Mouse (Mus musculus) heart, embryonic 16.5 days (tissue): Measurements from ENCODE around the gene Sec61b. TPM values are rescaled to one million over a fixed set of nuclear protein-coding genes. Genes with fewer than 3 reads are reported as not detected.

ENCODE experiments used
- ATAC-seq: fragments of 200-750 bp; cut with Nextera tagmentation; replicated peaks from 2 replicates; pipeline ENCODE4 v1.8.0; 2017; ENCODE audit warnings: moderate number of reproducible peaks; ENCODE audit not compliant: insufficient read depth, low FRiP score; ENCODE audit errors: extremely low read depth
- H3K27ac ChIP-seq: fragments of 300-500 bp; sonication (generic); 2 replicates; pipeline ENCODE4 v1.5.1; 2014; ENCODE audit warnings: mild to moderate bottlenecking, low read length, control low read depth, moderate library complexity
- H3K27me3 ChIP-seq: fragments of 300-500 bp; sonication (generic); 2 replicates; pipeline ENCODE4 v1.6.1; 2014; ENCODE audit warnings: low read length, mixed read lengths; ENCODE audit not compliant: control insufficient read depth, insufficient read depth
- H3K36me3 ChIP-seq: fragments of 300-500 bp; sonication (generic); 2 replicates; pipeline ENCODE4 v1.6.1; 2014; ENCODE audit not compliant: control insufficient read depth, insufficient read depth
- H3K4me1 ChIP-seq: fragments of 300-500 bp; sonication (generic); 2 replicates; pipeline ENCODE4 v1.6.1; 2014; ENCODE audit warnings: low read length, mixed read lengths; ENCODE audit not compliant: control insufficient read depth, insufficient read depth
- H3K4me2 ChIP-seq: fragments of 300-500 bp; sonication (generic); 2 replicates; pipeline ENCODE4 v1.6.1; 2014; ENCODE audit warnings: low read depth, mild to moderate bottlenecking, control low read depth, low read length
- H3K4me3 ChIP-seq: fragments of 300-500 bp; sonication (generic); 2 replicates; pipeline ENCODE4 v1.5.1; 2014; ENCODE audit warnings: mild to moderate bottlenecking, control low read depth, low read length
- H3K9ac ChIP-seq: fragments of 300-500 bp; sonication (generic); 2 replicates; pipeline ENCODE4 v1.6.1; 2014; ENCODE audit warnings: low read length, control low read depth
- H3K9me3 ChIP-seq: fragments of 300-500 bp; sonication (generic); replicated peaks from 2 replicates; pipeline ENCODE4 v1.6.1; 2016; ENCODE audit warnings: low read length; ENCODE audit not compliant: control insufficient read depth
- WGBS: fragments of 180-500 bp; shearing (Covaris S2); extraction: QIAGEN DNeasy Blood & Tissue Kit; methylation state at CpG from one replicate; pipeline ENCODE4 v1.1.7; 2014; 5-methylcytosine and 5-hydroxymethylcytosine counted together
- polyA plus RNA-seq: library from polyadenylated mRNA; unstranded; fragments of >200 nt; fragmentation: Nextera tagmentation; extraction: Ambion mirVana; gene quantifications from 2 replicates; pipeline ENCODE4 v1.2.1, GENCODE M21; 2015

Gene Sec61b
- polyA plus RNA-seq, 1 experiment from 2014 or later = 146 TPM

DNA sequence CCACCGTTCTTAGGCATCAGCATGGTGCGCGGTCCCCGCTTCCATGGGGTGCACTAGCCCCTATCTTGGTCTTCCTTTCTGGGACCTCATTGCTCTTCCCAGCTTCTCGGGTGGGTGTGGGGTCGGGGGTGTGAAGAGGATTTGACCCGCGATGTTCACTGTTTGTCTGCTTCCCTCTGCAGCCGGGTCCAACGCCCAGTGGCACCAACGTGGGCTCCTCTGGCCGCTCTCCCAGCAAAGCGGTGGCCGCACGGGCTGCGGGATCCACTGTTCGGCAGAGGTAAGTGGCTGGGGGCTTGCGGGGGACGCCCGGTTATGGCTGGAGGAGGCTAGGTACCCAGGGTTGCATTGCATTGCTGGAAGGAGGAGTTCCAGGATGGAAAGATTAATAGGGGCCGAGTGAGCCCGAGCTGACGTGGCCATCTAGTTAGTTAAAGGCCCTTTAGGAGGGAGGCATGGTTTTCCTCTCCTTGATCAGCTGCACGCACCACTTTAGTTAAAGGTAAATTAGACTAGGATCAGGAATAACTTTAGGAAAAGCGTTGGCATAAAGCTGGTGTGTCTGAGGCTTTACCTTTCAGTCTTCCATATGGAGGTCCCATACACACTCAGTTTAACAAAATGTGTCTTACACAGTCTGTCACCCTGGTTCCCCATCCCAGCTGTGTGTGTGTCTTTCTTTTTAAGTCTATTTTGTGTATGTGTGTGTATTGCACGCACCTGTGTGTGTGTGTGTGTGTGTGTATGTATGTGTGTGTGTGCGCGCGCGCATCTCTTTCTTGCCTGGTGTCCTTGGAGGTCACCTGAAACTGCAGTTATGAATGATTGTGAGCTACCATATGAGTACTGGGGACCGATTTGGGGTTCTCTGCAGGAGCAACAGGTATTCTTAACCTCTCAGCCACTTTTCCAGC, 529 bp downstream of the Sec61b start:
- Histone ChIP-seq H3K9me3 (no peaks in the 10 kb centered on the region), H3K27me3 (no peaks in the 10 kb centered on the region), H3K27ac (peak overlapping the region; percentile 98), H3K4me1 (peaks cover 19% of the 10 kb centered on the region), H3K9ac (peak overlapping the region; percentile 93), H3K4me3 (peak overlapping the region; percentile 94), H3K36me3 (peaks cover 48% of the 10 kb centered on the region), H3K4me2 (peak overlapping the region; percentile 87)
- peak; percentile 19; the same call in 1 of the 2 replicates for ATAC-seq
- 12% methylated on average over 31 of the region's 31 CpGs for WGBS

DNA sequence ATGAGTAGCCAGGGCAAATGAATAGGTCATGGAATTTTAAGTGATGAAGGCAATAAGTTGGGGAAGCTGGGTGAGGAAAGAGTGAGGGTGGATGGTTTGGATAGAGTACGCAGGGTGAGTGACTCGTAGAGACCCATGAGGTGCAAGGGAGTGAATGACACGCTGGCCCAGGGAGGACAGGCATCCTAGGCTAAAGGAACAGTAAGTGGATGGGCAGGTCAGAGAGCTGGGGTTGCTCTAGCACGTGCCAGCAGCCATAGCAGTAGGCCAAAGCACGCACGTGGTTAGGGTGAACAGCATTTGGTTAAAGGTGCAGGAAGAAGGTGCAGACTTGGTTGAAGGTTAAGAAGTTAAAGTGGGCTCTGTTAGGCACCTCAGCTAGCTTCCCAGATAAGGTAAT, 3.1 kb downstream of the Sec61b start:
- Histone ChIP-seq H3K27me3 (no peaks in the 10 kb centered on the region), H3K36me3 (peaks cover 43% of the 10 kb centered on the region), H3K9ac (no peak overlapping the region), H3K4me2 (no peak overlapping the region), H3K27ac (no peak overlapping the region), H3K4me1 (peaks cover 18% of the 10 kb centered on the region), H3K9me3 (no peaks in the 10 kb centered on the region), H3K4me3 (no peak overlapping the region)
- no peak for ATAC-seq
- WGBS = 93% methylated on average over 6 of the region's 6 CpGs

DNA sequence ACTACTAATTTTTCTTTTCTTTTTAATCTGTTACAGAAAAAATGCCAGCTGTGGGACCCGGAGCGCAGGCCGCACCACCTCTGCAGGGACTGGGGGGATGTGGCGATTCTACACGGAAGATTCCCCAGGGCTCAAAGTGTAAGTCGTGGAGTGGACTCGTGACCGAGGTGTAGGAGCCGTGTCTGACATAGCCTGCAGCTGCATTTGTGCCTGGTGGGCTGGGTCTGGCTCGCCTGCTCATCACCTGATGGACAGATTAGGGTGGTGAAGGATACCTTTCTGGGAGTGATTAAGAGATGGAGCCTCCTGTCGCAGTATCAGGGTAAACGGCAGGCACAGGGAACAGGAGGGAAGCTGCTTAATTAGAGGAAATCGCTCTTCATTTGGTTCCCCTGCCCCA, 5.6 kb downstream of the Sec61b start:
- no peaks in the 10 kb centered on the region for H3K27me3 ChIP-seq
- no peak overlapping the region for H3K27ac ChIP-seq
- no peak overlapping the region for H3K4me2 ChIP-seq
- H3K9me3 ChIP-seq = no peaks in the 10 kb centered on the region
- no peak overlapping the region for H3K9ac ChIP-seq
- H3K4me3 ChIP-seq = no peak overlapping the region
- peaks cover 53% of the 10 kb centered on the region for H3K36me3 ChIP-seq
- 92% methylated on average over 13 of the region's 13 CpGs for WGBS
- ATAC-seq = no peak
- peaks cover 7% of the 10 kb centered on the region for H3K4me1 ChIP-seq

DNA sequence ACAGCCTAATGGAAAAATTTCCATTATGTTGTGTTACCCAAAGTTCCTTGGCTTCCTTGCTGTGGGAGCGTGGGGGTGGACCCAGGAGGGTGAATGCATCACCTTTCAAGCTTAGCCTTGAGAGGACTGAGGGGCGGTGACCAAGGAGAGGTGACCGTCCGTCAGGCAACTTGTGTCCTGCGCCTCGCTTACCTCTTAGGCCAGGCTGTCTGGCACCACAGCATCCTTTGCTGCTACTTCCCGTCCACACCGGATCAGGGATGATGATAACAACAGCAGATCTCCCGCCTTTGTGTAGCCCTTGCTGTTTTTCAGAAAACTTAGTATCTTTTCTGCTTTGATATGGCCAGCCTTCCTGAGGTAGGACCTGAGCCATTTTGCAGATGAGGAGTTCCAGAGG, 6.1 kb downstream of the Sec61b start:
- no peak overlapping the region for H3K9ac ChIP-seq
- no peaks in the 10 kb centered on the region for H3K9me3 ChIP-seq
- H3K4me3 ChIP-seq = no peak overlapping the region
- no peak overlapping the region for H3K4me2 ChIP-seq
- H3K36me3 ChIP-seq = peaks cover 53% of the 10 kb centered on the region
- H3K27ac ChIP-seq = no peak overlapping the region
- H3K4me1 ChIP-seq = peaks cover 3% of the 10 kb centered on the region; the same call in 1 of the 2 replicates
- ATAC-seq = no peak
- 87% methylated on average over 9 of the region's 9 CpGs for WGBS
- no peaks in the 10 kb centered on the region for H3K27me3 ChIP-seq

DNA sequence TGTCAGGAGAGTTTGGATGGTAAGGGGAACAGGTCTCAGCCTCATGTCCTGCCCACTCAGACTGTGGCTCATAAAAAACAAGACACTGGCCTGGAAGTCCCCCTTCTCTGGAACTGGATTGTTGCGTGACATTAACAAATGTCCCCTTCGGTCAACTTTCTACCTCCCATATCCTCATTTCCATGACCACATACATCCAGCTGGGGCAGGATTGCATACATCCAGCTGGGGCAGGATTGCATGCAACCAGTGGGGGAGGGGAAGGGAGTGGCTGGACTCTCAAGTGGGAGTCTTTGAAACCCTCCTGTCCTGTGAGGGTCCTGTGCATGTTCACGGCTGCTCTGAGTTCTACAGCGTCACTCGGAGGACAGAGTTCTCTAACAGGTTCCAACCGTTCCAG, 16.8 kb downstream of the Sec61b start:
- peaks cover 2% of the 10 kb centered on the region; the same call in 1 of the 2 replicates for H3K4me1 ChIP-seq
- H3K4me2 ChIP-seq = no peak overlapping the region
- no peaks in the 10 kb centered on the region for H3K9me3 ChIP-seq
- 82% methylated on average over 6 of the region's 6 CpGs for WGBS
- no peak overlapping the region for H3K4me3 ChIP-seq
- H3K27ac ChIP-seq = no peak overlapping the region
- no peak overlapping the region for H3K9ac ChIP-seq
- H3K36me3 ChIP-seq = no peaks in the 10 kb centered on the region
- H3K27me3 ChIP-seq = no peaks in the 10 kb centered on the region
- no peak for ATAC-seq

DNA sequence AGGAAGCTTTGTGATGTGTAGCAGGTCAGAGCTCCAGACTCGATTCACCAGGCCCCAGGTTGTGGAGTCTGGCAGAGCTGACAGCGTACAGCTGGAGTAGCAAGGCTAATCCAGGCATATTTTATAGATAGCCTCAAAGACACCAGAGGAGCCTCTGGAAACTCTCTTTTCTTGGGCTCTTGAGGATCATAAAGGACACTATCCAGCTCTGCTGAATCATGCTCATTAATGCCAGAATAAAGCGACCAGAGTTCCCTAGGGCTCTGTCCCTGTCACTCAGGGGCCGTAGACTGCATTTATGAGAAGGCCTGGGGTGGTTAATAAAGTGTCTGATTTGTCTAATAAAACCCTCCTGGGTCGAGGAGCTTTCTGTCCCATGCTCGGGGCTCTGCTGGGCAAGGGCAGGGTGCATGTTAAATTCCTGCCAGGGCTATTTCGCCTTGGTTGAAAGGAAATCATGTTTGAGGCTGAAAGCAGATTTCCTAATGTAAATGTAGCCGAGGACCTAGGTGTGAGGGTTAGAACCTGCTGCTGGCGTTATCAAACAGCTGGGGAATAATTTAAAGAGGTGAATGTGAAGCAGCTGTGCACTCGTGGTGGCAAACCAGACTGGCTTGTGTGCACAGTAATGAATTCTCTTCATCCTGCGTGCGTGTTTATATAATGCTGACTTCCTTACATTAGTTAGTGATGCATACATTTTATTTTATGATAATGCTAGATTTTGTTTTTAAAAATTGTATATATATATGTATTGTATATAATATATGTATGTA, 18.0 kb downstream of the Sec61b start:
- no peak for ATAC-seq
- Histone ChIP-seq H3K36me3 (no peaks in the 10 kb centered on the region), H3K9ac (no peak overlapping the region), H3K4me2 (no peak overlapping the region), H3K9me3 (no peaks in the 10 kb centered on the region), H3K27ac (no peak overlapping the region), H3K4me1 (peaks cover 2% of the 10 kb centered on the region; the same call in 1 of the 2 replicates), H3K4me3 (no peak overlapping the region), H3K27me3 (no peaks in the 10 kb centered on the region)
- 67% methylated on average over 12 of the region's 12 CpGs for WGBS

DNA sequence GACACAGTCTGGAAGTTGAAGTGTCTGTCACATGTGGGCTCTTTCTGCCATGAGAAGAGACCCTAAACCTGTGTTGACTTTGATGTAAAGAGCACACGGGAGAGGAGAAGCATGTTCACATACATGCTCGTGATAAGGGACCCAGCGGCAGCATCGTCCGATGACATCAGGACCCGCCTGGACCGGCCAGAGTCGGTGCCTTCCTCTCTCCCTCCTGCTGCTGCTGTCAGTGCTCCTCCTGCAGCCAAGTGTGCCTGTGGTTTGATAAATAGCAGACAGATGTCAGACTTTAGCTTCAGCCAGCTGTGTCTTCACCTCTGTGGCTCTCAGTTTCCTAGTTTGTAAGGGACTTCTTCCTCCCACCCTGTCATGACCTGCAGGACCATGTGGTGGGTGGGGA, 19.0 kb downstream of the Sec61b start:
- no peaks in the 10 kb centered on the region for H3K36me3 ChIP-seq
- no peak overlapping the region for H3K4me3 ChIP-seq
- H3K9ac ChIP-seq = no peak overlapping the region
- no peak for ATAC-seq
- H3K27ac ChIP-seq = no peak overlapping the region
- H3K4me2 ChIP-seq = no peak overlapping the region
- no peaks in the 10 kb centered on the region for H3K27me3 ChIP-seq
- H3K4me1 ChIP-seq = peaks cover 2% of the 10 kb centered on the region; the same call in 1 of the 2 replicates
- WGBS = 34% methylated on average over 8 of the region's 8 CpGs
- no peaks in the 10 kb centered on the region for H3K9me3 ChIP-seq

DNA sequence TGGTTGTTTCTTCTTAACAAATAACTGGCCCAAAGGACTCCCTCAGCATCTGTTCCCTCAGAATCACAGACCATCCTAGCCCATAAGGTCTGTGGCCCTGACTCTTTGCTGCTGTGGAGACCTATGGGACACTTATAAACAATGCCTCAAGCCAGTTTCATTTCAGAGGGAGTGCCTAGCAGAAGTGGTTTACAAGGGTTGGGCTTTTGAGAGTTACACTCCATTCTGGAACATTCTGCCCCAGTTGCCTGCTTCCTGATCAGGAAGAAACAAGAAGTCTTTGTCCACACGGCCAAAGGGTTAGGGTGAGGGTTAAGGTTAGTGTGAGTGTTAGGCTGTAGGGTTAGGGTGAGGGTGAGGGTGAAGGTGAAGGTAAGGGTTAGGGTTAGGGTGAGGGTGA, 19.7 kb downstream of the Sec61b start:
- Histone ChIP-seq H3K4me3 (no peak overlapping the region), H3K36me3 (no peaks in the 10 kb centered on the region), H3K27ac (no peak overlapping the region), H3K9me3 (no peaks in the 10 kb centered on the region), H3K9ac (no peak overlapping the region), H3K27me3 (no peaks in the 10 kb centered on the region), H3K4me2 (no peak overlapping the region), H3K4me1 (peaks cover 2% of the 10 kb centered on the region; the same call in 1 of the 2 replicates)
- 63% methylated on average over 1 of the region's 1 CpGs for WGBS
- no peak for ATAC-seq

DNA sequence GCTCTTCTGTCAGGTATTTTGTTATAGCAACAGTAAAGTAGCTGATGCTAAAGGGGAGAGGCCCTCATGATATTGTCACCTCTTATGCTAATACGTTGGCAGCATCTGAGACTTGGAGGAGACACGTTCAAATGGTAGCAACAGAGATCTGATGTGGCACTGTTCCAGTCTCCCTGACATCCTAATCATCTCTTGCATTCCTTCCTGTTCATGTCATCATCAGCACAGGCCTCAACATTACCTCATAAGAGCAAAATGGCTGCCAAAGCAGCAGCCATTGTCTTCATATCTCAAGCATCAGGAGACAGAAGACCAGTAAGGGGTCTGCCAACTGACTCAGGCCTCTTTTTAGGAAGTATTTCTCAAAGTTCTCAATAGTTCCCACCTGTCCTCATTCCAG, 20.2 kb downstream of the Sec61b start:
- Histone ChIP-seq H3K36me3 (no peaks in the 10 kb centered on the region), H3K4me3 (no peak overlapping the region), H3K9me3 (no peaks in the 10 kb centered on the region), H3K4me1 (peaks cover 2% of the 10 kb centered on the region; the same call in 1 of the 2 replicates), H3K27me3 (no peaks in the 10 kb centered on the region), H3K27ac (no peak overlapping the region), H3K4me2 (no peak overlapping the region), H3K9ac (no peak overlapping the region)
- WGBS = 47% methylated on average over 2 of the region's 2 CpGs
- no peak for ATAC-seq
